Mouse (Mus musculus) heart, adult 8-10 months (tissue): Measurements from ENCODE around the gene Kdm1b. TPM values are rescaled to one million over a fixed set of nuclear protein-coding genes. Genes with fewer than 3 reads are reported as not detected.

ENCODE experiments used
- DNase-seq: peaks from one replicate; pipeline ENCODE4 v3.0.0; 2022; ENCODE audit warnings: low spot score
- total RNA-seq, 4 experiments: library from RNA; stranded (reverse); gene quantifications; 2 replicates each; pipeline ENCODE4 v1.2.4; 2022

Kdm1b gene
- 10 to 100 TPM in 3 of 4 experiments, 1 to 10 TPM in 1; 9.0 to 12.2 (median 11.1) TPM for total RNA-seq

DNA sequence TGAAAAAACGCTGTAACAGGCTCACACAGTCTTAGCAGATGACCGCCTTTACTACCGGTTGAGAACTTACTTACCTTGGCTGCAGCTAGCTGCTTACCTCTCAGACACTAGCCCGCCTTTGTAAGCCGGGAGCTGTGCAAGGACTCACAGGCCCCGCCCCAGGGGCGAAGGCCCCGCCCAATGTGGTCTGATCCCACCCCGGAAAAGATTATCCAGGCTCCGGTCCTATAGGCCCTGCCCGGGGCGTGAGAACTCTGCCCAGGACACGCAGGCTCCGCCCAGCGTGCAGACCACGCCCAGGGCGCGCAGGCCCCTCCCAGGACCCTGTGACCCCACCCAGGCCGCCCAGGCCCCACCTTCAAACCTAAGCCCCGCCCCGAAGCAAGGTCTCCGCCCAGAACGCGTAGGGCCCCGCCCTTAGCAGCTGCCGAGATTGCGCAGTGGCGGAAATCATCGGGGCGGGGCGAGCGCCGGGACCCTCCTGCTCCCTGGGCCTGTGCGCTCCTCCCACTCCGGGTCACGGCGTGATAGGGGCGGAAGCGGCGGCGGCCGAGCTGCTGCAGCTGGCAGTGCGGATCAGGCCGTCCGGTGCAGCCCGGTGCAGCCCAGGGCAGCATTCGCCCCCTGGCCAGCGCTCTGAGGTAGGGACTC lies at the start of gene Kdm1b:
Kdm1b (plus strand) TSS at position 470 of the 651 bp plus-strand sequence.
- peak; percentile 98 for DNase-seq

DNA sequence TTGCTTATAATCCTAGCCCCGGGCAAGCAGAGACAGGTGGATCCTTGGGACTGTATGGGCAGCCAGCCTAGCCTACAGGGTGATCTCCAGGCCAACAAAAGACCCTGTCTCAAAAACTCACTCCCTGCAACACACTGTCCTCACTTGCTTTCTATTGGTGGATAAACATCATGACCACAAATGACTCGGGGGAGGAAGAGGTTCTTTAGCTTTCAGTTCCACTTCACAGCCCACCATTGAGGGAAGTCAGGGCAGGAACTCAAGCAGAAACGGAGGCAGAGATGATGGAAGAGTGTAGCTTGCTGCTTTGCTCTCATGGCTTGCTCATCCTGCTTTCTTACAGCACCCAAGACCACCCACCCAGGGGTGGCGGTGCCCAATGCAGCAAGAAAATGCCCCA lies 45.9 kb upstream of the Kdm1b start:
- DNase-seq: no peak

DNA sequence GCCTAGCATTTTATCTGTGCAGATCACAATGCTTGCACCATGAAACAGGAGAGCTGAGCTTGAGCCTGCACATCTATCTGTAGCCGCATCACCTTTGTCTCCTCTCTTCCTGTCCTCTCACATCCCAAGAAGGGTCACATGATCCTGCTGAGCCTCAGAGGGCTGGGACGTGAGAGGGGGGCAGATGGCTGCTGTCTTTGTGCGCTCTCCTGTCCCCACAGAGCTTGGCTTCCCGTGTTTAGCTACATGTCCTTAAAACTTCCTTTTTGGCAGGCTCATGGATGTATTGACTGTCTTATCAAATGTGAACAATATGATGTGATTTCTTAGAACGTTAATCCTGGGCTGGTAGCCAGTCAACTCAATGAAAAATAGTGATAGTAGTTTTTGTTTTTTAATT lies 43.8 kb upstream of the Kdm1b start:
- no peak for DNase-seq

DNA sequence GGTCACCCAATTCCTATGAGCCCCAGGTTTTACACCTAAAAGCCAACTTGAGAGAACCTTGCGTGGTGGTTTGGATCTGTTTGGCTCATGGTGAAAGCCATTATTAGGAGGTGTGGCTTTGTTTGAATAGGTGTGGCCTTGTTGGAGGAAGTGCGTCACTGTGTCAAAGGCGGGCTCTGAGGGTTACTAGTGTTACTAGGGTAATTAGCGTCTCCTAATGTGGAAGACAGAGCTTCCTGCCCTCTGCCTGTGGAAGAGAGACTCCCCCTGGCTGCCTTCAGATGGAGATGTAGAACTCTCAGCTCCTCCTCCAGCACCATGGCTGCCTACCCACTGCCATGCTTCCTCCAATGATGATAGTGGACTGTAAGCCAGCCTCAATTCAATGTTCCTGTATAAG lies 41.7 kb upstream of the Kdm1b start:
- DNase-seq: no peak

DNA sequence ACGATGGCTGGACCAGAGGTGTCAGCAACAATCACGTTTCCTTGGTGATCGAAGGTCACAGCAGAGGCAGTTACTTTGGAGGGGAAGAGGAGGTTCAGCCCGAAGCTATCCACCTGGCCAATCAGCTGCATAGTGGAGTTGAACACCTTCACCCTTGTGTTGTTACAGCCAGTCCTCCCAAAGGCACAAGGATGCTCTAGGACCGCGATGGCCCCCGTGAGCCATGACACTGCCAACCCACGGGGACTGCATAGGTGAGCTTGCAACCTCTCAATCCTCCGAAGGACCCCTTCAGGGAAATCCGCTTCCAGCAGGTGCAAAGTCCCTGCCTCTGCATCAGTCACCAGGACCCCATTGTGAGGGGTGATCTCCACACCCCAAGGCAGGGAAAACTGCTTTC lies 29.6 kb upstream of the Kdm1b start:
- no peak for DNase-seq

DNA sequence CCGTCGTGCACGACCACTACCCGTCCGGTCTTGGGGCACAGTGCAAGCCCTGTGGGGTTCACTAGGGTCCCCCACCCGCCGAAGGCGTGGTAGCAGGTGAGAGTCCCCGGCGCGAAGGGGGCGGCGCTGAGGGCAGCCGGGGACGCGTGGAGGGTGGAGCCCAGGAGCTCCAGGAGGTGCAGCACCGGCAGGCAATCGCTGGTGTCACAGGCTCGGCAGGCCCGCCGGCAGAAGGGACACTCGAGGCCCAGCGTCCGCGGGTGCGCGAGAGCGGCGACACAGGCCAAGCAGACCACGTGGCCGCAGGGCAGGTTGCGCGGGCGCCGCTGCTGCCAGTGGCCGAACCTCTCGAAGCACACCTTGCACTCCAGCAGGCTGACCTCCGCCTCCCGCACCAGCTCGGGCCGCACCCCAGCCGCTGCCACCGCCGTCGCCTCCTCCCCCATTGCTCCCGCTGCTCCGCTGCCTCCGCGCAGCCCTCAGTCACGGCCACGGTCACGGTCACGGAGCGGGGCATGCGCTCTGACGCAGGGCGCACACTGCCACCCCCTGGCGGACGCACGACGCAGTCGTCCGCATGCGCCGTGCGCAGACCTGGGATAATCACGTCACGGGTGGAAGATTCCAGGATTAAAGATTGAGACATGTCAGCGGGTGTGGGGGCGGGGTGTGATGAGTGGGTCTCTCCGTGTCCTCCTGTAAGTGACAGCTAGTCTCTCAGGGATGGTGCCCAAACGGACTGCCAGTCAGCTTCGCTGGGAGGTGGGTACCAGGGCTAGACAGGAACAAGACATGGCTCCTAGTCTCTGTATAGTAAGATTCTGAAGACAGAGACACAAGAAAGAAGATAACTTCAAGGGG lies 28.7 kb upstream of the Kdm1b start, which contains the start of gene Nhlrc1:
Nhlrc1 (minus strand) TSS at position 517 of the 861 bp plus-strand sequence.
- peak; percentile 67 for DNase-seq

DNA sequence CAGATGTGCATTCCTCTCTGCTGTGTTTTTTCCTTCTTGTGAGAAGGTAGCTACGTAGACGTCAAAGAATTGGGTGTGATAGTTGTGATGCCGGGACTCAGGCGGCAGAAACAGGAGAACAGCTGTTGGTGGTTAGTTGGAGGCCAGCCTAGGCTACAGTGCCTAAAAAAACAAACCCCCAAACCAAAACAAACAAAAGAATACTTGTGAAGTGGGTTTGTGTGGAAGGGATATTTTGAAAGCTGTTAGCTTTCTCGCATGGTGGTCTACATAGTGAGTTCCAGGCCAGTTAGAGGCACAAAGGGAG lies 28.2 kb upstream of the Kdm1b start:
- no peak for DNase-seq

DNA sequence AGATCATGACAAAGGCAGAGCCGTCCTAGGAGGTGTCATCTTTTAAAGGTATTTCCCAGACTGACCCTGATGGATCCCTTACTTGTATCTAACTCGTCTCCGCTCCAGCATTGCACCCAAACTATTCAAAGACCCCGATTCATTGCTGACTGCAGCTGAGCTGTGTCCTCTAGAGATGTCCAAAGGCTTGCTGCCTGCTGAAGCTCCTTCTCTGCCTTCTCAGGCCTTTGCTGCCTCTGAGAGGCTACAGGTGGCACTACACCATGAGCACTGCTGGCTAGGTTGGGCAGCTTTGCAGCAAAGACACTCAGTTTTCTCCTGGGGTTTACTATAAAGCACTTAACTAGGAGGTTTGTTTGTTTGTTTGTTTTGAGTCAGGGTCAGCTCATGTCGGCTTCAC lies 26.0 kb upstream of the Kdm1b start:
- peak; percentile 33 for DNase-seq

DNA sequence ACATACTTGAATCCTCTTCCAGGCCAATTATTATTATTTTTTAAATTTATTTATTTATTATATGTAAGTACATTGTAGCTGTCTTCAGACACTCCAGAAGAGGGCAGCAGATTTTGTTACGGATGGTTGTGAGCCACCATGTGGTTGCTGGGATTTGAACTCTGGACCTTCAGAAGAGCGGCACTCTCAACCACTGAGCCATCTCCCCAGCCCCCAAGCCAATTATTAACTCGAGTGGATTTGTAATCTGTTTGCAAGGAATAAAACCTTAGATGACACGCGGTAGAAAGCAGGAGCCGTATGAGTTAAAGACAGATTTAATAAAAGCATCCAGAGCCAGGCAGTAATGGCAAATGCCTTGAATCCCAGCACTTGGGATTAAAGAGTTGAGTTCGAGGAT lies 23.5 kb upstream of the Kdm1b start:
- no peak for DNase-seq

DNA sequence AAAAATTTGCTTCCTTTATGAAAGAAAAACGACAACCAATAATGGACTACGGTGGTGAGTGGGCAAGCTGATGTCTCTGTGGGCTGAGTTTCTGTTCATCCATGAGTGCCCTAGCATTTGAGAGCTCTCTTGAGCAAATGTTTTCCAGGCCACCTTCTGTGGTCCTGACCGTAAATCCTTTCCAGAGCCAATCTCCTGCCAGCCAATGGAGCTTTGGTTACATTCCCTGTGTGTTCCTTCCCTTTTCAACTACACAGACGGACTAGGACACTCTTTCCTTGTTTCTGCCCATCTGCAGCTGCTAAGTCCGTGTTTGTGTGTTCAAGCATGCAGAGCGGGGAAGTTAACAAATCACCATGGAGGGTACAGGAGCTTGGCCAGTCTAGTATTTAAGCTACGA lies 22.5 kb upstream of the Kdm1b start:
- DNase-seq: no peak

DNA sequence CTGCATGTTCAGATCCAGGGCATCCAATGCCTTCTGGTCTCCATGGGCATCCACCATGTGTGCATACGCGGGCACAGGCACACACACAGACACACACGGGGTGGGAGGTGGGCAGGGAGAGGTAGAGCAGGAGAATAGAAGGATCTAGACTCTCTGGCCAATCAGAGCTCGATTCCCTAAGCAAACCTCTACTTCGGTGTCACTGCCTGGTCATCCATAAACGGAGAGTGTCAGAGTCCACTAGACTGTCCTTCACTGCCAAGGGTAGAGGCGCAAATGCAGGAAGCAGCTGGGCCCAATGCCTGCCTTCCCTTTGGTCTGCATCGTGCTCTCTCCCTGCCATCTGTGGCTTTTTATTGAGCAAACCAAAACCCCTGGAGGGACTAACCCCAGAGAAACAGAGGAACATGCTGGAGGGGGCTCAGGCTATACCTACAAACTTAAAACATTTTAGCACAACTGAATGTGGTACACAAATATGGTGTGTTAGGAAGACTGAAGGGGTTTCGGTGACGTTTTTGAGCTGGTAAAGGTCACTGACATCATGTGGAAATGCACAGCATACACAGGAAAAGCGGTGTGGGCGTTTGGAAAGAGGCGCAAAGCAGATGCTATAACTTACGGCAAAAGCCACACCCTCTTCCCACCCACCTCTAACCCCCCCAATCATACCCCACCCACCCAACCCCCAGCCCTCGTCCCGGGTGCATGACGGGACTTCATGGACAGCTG lies 12.8 kb upstream of the Kdm1b start:
- DNase-seq: no peak

DNA sequence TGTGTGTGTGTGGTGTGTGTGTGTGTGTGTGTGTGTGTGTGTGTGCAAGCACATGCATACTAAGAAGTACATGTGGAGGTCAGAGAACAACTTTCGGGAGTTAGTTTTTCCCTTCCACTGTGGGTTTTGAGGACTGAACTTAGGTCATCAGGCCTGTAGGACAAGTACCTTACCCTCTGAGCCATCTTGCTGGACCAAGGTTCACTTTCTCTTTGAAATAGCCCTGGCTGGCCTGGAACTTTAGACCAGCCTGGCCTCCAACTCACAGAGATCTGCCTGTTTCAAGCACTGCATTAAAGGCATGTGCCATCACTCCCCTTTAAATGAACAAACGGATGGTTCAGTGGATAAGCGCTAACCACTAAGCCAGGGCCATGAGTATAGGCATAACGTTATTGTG lies 9.7 kb upstream of the Kdm1b start:
- DNase-seq: no peak

DNA sequence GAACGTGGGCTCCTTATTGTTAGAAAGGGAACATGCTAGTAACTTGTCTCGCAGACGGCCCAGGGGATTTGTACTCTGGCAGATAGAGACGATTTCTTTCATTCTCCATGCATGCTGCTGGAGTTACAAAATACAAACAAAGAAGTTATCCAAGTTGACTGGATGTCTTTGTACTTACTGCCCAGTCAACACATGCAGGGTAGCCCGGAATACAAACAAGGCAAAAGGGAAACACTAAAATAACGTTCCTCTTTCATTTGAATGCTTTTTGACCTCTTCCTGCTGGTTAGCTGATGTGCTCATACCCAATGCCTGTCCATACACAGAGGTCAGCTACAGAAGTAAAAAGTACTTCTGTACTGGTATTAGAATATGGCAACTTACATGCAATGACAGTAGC lies 5.4 kb upstream of the Kdm1b start:
- DNase-seq: no peak

DNA sequence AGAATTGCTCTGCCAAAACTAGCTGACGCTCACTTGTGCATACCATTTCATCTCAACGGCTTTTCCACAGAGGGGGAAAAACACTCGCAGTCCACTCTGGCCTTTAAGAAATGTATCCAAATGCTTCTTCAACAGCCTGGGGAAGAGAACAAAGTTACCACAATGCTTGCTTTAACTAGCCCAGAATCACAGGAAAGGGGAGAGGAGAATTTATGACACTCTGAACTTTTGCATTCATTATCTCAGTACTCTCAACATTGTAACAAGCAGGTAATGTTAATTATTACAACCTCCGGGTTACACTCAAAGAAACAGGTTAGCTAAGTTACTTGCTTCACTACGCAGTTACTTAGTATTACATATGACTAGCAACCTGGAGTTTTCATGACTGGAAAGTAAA lies 3.2 kb upstream of the Kdm1b start:
- DNase-seq: no peak

DNA sequence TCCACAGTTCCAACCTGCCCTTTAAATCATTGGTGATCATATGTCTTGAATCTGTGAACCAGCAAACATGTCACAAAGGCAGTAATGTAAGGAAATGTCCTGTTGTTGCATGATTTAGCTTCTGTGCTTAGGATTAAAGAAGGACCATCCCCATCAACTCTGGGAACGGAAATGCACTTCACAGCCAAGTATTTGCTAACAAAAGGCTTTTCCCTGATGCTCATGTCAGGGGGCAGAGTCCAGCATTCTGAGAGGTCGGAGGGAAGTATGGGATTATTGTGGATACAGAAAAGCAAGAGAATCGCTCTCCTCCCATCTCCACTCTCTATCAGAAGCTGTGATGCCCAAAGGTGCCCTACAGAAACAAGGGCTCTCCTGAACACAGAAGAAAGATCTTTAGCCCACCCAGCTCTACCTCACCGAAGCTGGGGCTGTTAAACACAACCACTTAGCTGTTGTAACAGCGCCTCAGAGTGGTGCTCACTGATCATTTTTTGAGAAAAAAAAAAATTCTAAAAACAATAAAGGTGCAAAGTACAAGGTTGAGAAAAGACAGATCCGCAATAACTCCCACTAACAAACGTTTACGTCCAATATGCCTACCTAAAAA lies 1.2 kb upstream of the Kdm1b start:
- peak; percentile 14 for DNase-seq

DNA sequence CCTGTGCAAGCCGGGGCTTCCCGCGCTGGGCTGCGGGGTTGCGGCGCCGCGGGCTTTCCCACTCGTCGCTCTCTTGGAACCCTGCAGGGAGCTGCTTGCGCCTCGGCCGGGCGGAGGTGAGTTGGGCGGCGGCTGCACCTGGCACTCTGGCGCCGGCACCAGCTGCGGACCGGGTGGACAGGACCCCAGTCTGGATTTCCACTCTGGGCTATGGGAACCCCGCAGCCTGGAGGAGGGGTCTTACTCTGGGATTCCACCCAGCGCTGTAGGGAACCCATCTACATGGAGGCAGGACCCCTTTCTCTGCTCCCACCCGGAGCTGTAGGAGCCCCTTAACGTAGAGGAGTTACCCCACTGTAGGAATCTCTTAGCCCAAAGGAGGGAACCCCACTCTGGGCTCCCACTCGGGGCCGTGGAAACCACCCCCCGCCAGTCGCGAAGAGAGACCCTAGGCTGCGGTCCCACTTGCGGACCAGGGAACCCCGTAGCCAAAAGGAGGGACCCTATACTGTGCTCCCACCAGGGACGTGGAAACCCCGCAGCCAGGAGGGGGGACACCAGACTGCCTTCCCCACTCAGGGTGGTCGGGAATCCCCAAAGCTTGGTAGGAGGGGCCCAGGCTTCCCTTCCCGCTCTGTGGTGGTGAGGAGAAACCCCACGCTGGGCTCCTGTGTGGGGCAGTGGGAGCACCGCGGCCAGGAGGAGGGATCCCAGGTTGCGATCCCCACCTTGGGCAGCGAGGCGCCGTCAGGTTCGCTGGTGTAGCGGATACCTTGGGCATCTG lies 726 bp downstream of the Kdm1b start:
- peak; percentile 21 for DNase-seq

DNA sequence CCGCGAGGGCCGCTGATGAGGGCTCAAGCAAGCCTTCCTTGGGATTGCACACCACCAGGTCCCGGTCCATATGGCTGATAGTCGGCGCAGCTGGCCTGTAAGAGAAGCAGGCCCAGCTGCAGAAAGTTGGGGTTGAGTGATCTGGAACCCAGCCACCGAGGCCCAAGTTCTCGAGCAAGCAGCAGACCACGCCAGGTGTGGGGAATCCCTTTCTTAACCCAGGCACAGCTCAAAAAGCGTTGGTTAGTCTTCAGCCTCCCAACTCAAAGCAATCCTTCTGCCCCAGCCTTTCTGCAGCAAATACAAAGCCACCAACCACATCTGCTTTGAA lies 1.3 kb downstream of the Kdm1b start, which contains the start of gene Tpmt:
Tpmt (minus strand) TSS at position 121 of the 331 bp plus-strand sequence.
- no peak for DNase-seq

DNA sequence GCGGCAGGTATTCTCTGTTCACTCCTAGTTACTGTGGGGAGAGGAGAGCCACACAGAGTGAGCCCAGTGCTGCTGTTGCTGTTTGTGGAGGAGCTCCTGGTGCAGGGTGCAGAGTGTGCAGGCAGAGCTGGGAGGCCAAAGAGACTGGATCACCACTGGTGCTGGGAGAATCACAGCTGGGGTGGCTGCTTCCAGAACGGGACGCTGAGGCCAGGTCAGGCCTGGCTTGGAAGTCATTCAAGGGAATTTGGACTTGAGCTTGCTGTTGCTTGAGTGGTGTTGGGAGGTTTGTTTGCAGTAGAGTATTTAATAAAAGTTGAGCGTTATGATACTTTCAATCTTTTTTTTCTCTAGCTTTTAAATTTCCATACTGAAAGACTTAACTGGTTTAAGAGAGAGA lies 4.7 kb downstream of the Kdm1b start:
- DNase-seq: peak; percentile 38

DNA sequence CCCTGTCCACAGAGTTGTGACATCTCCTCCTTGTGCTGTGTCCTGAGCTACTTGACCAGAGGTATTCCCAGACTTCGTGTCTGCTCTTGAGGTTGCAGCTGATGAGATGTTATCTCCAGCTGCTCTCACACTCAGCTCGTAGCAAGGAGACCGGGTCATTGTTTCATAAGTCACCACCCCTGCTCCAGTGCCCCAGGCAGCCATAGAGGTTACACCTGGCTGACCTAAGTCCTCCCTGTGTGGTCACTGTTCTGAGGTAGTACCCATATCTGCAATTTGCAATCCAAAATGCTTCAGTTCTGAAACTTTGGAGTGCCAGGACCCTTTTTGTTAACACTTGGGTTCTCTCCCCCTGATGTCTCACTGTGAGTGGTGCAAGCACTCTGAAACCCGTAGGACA lies 6.7 kb downstream of the Kdm1b start:
- no peak for DNase-seq

DNA sequence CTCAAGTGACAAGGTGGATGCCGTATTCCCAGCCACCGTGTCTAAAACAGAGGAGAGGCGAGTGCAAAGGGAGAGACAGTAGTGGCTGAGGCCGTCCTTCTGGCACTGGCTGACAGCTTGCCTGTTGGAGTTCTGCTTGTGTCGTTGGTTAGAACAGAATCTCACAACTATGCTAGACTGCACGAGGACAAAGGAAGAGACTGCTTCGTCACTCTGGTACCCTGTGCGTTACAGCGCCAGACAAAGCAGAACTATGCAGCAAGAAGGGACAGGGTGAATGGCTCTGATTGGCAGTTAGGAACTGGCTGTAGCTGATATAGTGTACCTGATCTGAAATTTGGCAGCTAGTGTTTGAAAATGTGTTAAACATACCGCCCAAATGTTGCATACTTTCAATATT lies 10.7 kb downstream of the Kdm1b start:
- no peak for DNase-seq

DNA sequence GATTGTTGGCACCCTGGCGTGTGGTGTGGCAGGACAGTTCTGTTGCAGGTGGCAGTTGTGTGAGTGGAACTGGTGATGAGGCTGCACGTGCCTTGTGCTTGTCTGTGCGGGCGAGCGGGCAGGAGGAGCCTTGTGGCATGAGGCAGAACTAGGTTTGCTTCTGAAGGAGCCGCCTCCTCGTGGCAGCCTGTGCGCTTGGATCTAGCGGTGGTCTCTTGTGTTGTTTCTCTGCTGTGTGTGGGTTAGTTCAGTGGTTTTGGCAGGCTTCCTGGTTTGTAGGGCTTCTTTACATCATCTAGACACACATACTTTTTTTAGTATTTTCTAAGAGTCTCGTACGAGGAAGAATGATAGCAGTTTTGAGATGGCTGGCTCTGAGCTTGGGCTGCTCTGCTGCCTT lies 12.8 kb downstream of the Kdm1b start:
- DNase-seq: no peak

DNA sequence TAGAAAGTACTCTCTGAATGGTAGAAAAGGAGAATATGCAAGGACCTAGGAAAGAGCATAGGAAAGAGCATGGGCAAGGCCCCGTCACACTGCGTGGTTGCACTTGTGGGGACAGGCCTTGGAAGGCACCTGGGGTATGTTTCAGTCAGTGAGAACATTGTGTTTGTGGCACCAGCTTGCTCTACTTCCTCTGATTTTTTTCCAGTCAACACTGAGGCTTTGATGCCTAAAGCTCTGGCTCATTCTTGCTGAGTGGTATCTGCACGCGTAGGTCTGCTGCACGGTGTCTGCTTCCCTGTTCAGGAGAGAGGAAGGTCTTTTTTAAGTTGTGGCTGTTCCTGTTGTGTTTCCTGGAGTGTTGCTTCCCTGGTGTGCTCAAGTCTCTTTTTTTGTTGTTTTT lies 13.5 kb downstream of the Kdm1b start:
- DNase-seq: no peak
